Mouse (Mus musculus): ENCODE measurements around the gene Tbpl1. TPM values are rescaled to one million over a fixed set of nuclear protein-coding genes. Genes with fewer than 3 reads are reported as not detected.

The Tbpl1 gene
- polyA plus RNA-seq (2017; shearing (Covaris generic)): 10 to 100 TPM; 54.2 to 76.9 TPM

DNA sequence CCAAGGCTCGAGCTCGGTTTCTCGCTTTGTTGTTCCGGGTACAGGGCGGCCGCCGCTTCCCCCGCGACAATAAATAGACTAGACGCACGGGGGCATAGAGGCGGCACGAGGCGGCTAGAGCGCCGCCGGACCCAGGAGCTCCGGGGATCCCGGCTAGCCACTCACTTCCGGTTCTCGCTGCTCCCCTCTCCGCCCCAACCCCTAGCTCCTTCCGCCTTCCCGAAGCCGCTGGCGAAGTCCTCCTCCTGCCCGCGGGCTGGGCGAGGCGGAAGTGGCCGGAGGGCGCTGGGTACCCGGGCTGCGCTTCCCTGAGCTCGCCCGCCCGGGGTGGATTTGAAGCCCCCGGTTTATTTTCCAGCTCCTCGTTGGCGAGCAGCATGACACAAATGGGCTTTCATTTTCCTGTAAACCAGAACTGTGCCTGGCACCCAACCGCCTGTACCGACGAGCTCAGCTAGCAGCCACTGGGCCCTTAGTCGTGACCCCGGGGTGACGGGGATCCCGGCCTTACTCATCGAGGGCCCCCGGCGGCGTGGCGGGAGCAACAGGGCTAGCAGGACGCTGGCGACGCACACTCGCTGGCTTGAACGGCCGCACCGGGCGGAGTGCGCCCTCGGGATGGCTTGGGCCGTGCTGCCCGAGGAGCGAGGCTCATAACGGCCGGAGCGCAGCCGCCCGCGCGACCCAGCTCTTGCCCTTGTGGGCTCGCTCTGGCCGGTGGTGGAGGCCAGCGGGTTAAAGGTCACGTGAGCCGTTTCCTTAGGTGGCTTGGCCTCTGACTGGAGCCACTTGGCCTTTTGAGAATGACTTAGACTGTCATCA, at the start of gene Tbpl1:
Gene Tbpl1 (minus strand): TSS at position 667 of the 822 bp plus-strand sequence.
- ATAC-seq: peak; percentile 91

DNA sequence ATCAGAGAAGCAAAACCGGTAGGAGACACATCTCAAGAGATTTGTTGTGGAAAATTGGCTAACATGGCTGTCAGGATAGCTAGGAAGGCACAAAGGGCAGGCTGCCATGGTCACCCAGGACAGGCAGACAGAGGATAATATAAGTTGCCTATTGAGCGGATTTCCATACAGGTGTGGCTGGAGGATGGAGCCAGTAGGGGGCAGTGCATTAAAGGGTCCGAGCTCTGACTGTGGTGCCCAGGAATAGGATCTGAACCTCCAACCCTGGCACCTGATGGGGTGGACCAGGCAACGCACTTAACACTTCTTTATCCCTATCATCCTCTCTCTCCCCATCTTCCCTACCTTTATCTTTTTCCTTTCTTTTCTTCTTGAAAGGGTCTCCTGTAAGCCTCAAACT, 49.7 kb upstream of the Tbpl1 start:
- ATAC-seq: no peak

DNA sequence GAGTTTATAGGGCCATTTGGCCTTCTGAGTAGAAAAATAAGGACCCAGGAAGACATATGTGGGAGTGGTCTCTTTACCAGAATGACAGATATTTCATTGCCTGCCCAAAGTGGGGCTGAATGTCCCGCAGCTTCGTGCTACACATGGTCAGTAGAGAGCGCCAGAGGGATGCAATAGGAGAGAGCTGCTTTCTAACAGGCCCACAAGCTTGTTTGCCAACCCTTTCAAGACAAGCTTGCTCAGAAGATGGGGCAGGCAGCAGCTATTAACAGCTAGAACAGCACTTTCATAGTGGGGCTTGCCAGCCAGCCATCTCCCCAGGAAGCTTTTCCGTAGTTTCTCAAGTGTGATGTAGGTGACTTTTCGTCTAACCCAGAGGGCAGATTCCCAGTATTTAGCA, 46.2 kb upstream of the Tbpl1 start:
- no peak for ATAC-seq

DNA sequence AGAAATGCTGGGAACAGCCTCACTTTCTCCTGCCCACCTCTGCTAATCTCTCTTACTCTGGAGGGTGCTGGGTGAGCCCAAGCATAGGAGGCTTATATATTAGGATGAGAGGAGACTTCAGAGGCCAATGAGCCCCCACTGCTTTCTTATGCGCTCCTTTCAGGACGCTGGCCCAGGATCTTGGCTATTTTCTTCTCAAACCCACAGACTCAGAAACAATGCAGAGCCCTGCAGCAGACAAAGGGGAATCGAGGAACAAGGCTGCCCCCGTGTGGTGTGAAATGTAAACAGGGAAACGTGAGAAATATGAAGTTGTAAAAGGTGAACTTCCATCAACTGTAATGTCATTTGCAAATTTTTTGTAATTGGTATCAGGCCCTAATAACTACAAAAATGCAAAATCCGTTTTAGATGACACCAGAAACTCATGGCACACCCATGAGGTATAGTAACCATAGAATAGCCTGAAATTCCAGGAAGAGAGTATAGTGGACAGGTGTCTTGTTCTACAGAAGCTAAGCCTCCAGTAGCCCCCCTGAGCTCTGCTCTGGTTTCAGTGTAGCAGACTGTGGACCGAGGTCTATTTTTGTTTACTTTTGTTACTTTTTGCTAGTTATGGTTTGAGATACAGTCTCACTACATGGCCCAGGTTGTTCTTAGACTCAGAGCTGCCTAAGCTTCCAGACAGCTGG, 44.4 kb upstream of the Tbpl1 start:
- no peak for ATAC-seq

DNA sequence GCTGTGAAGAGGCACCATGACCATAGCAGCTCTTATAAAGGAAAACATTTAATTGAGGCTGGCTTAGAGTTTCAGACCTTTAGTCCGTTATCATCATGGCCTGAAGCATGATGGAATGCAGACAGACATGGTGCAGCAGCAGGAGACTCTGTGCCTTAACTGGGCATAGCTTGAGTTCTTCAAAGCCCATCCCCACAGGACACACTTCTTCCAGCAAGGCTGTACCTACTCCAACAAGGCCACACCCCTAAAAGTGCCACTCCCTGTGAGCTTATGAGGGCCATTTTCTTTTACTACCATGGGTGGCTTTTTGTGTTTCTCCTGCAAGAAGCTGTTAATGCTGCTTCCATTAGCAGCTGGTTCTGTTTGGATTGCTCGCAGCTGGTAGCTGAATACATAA, 43.7 kb upstream of the Tbpl1 start:
- ATAC-seq: no peak

DNA sequence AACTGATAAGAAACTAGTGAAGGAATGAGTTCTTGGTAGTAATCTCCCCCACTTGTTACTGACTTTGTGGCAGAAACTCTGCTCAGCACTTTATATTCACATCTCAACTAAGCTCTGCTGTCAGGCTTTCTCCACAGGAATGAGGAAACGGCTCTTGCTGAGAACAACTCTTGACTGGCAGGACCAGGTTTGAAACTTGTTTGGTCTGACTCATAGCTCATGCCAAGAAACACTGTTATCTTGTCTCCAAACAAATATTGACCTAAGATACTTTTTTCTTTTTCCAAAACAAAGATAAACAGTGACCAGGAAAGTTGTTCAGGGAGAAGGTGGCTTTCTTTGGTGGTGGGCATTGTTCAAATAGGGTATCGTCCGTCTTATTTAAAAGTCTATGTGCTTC, 42.9 kb upstream of the Tbpl1 start:
- ATAC-seq: no peak

DNA sequence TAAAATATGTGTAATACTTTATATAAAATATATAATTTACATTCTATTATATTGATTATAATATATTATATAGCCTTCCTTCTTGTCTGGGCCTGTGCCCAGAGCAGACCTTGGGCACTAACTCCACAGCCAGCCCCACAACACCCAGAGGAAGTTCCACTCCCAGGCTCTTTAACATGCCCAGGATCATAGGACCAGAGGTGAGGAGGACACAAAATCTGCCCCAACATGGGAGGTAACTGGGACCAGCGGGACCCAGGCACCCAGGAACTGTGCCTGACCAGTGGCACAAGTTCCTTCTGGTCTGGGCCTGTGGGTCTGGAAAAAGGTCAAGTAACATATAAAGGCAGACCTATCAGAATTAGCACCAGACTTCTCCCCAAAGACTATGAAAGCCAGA, 22.5 kb upstream of the Tbpl1 start:
- no peak for ATAC-seq

DNA sequence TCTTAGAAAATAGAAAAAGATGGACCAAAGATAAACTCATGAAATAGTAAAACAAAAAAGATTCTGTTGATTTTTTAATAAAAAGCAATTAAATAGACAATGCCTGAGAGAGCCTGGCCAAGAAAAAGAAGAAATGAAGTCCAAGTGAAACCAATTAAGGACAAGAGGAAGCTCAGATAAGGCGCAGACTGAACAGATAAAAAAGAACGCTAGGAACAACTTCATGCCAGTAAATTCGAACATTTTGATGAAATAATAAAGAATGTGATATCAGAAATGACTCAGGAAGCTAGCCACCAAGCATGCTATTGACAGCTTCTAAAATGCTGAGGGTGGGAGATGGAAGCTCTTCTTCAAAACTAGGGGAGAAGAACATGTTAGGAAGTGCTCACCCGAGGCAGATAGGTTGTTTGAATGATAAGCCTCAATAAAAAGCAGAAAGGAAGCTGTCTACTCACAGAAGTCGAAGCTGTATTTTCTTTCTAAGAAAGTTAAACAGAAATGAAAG, 19.5 kb upstream of the Tbpl1 start:
- ATAC-seq: no peak

DNA sequence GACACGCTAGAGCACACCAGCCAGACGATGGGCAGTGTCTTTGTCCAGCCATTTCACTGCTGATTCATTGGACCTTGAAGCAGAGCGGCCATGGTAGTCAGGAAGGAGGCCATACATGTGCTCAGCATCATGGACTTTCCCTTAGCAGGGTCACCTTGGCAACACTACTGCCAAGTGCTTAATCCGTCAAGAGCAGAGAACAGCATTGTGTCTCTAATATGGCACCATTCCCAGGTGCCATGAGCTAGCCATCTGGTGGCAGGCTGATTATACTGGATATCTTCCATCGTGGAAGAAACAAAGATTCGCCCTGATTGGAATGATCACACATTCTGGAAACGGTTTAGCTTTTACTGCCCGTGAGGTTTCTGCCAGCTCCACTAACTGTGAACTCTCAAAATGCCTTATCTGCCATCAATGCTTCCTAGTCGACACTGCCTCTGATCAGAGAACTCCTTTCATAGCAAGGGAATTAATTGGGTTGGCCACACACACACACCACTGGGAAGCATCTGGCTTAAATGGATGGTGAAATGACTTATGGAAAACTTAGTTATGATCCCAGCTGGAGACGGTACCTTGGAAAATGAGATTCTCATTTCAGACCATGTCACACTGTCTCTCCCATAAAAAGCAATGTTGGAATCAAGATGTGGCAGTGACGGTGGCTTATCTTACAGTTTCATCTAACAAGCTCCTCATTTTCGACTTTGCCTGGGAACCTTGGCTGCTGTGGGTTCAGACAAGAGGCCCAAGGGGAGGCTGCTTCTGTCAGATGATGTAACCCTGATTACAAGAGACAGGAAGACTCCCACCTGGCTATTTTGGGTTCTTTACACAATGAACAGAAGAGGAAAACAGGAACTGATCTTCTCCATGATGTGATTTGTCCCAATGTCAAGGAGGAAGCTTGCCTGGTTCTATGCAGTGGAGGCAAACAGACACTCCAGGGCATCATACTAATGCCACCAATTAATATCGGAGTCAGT, 14.9 kb upstream of the Tbpl1 start:
- no peak for ATAC-seq

DNA sequence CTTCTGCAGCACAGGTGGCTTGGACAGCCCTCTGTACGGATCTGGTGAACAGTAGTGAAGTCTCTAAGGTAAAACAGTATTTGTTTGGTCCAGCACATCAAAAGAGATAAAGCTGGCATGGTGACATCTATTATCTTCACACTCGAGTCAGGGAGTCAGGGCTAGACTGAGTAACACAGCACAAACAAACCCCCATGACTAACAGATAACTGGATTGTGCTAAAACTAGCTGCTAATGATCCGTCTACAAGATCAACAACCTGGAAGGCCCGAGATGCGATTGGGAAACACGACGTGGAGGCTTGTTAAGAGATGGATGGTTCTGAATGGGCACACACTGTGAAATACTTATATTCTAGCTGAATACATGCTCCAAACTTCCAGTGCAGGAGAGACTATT, 14.2 kb upstream of the Tbpl1 start:
- no peak for ATAC-seq

DNA sequence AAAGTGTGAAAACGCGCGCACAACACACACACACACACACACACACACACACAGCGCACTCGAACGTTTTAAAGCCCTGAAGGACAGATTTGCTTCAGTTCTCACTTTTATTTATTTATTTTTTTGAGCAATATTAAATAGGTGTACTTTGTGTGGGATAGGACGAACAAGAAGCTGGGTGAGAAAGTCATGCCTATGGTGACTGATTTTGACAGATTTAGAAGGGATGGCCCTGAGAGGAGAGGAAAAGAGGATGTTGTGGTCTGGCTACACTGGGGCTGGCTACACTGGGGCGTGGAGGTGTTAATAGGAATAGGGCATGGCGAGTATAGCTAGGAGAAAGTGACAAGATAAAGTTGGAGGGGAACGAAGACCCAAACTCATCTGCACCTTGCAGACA, 443 bp upstream of the Tbpl1 start:
- peak; percentile 17 for ATAC-seq

DNA sequence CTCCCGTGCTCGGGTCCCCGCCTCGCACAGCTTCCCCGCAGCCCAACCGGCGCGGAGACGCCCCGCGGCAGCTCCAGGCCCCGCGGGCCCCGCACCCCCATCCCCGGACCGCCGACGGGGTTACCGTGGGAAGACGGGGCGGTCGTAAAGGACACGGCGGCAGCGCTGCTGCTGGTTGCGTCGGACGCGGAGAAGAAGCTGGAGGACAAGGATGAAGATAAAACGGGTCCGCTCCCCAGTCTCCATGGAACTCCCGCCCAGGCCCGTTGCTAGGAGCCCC, 806 bp downstream of the Tbpl1 start:
- ATAC-seq: peak; percentile 22

DNA sequence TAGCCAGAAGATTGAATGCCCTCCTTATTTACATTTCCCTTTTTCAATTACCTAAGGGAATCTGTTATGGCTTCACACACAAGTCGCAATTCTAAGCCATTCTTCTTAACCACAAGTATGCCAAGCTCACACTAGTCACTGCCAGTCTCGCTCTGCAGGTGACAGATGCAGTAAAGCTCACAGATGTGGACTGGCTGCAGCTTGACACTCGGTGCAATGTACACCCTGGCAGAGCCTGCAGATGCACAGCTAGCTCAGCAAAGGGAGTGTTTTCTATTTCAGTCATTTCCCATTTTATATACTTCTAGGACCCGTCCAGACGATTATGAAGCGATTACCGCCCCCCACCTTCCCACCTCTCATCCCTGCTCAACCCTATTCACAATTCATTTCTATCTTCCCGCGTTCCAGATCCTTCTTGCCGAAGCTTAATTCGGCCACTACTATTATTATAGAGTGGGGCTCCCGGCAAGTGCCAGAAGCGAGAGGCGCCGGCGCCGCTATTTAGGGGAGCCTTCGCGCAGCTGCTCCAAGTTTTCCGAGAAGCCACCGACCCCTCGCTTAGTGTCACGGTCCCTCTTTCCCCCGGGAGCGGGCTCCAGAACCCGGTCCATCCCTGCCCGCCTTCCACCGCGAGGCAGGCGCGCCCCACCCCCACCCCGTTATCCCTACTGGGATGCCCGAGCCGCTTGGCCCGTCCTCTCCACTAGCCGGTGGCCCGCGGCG, 1.3 kb downstream of the Tbpl1 start:
- ATAC-seq: no peak

DNA sequence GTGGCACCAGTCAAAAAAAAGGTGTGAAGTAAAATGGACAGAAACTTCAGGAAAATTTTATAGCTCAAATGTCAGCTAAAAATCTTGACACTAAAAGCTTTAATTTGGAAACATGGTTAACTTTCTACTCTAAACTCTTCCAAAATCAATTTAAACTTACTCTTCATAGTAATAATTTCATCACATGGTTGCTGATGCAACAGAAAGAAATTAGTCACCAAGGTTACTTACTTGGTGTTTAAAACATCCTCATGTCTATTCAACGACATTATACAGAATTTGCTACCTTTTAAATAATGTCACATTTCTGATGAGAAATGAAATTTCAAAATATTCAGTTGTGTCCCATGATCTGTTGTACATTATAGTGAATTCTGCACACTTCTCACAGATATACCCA, 3.5 kb downstream of the Tbpl1 start:
- ATAC-seq: no peak

DNA sequence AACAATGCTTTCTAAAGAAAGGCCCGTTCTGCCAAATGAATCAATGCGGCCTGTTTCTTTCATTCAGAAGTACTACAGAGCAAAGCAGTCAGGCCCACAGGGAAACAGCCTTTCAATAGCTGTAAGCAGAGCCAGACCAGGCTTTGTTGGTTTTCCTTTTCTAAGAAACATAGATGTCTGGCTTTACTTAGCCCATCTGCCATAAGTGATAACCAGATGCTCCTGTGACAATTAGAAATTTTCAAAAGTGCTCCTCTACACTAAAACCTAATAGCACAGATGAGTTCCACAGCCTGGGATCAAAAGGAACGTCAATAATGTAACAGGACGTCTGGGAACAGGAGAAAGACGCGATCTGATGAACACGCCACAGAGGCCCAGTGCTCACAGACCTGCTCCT, 5.4 kb downstream of the Tbpl1 start:
- ATAC-seq: no peak

DNA sequence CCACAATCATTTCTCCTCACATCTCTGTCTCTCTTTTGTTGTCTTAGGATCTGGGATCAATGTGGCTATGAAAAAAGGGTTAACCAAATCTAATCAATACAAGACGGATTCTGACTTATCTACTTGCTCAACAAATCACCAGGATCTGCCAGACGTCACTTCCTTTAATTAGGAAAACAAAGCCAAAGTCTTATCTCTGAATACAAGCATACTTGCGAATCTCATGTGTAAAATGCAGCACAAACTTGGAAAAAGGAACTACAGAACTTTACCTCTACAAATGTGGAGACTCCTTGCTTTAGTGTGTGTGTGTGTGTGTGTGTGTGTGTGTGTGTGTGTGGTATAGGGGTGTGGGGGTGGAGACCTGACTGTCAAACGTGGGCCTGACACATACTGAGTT, 6.6 kb downstream of the Tbpl1 start:
- ATAC-seq: no peak

DNA sequence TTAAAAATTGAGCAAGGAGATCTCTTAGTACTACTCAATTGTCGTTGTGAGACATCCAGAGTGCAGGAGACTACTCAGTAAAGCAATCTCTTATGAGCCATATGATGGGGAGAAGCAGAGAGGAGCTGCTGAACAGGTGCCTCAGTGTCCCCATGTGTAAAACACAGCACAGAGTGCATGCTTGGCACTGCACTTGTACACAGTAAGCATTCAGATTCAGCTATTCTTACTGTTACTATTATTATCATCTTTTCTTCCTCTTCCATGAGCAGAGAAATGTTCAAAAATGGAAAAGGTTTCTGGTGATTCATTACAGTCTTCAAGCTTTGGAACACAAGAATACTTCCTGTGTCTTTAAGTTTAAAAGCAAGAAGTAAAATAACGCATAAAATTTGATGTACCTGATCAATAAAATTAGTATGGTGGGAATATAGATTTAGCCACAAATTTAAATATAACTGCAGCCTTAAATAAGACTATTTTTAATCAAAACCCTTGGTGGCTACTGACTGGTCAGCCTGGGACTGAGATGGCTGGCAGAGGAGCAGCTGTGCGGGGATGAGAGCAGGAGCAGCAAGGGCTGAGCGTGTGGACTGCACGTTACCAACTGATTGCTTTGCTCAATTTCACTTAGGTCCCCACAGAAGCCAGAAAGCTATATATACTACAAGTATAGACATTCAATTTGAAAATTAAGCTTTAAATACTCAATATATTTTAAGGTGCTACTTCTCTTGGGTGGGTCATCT, 10.8 kb downstream of the Tbpl1 start:
- no peak for ATAC-seq

DNA sequence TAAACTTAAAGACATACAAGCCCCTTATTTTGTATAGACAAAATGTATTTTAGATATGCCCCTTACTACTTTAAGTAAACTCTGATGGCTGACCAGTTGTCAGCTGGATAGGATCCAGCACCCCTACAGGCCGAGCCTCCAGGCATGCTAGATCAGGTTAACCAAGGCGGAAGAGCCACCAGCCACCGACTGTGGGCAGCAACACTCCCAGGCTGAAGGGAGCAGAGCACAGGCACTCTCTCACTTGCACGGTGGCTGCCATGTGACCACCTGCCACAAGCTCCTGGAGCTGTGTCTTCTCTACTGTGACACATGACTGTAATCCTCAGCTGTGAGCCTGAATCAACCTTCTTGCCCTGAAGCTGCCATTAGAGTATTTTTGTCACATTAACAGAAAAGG, 13.3 kb downstream of the Tbpl1 start:
- ATAC-seq: no peak

DNA sequence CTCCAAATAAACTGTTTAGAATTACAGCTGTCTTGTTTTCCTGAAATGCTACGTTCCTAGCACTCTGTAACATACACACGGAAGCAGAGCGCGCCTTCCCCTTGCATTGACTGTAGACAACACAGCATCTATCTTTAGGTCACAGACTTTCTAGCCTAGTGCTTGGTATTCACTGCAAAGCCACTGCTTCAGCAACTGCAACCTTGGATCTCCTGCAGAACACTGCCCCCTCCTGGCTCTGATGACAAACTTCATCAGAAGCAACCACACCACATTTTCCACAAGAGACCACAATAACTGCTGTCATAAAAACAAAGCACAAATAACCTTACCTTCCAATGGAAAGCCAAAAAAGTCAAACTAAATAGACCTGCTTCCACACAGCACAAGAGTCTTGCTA, 17.2 kb downstream of the Tbpl1 start:
- ATAC-seq: peak; percentile 88

DNA sequence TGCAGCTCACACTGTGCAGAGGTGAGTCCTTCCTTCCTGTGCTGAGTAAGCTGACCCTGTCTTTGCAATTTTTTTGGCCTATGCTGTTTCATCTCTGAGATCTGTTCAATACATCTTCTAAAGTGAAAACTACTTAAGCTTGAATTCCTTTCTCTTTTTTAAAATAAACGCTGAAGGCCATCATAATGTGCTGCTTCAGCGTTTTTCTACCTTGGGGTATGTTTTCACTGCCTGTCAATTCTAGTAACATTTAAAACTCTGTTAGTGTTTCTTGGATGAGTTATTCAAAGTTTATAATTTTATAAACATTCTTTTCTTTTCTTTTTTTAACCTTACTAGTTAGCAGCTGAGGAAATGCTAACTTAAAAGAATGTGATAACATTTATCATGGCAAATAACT, 18.8 kb downstream of the Tbpl1 start:
- ATAC-seq: no peak

DNA sequence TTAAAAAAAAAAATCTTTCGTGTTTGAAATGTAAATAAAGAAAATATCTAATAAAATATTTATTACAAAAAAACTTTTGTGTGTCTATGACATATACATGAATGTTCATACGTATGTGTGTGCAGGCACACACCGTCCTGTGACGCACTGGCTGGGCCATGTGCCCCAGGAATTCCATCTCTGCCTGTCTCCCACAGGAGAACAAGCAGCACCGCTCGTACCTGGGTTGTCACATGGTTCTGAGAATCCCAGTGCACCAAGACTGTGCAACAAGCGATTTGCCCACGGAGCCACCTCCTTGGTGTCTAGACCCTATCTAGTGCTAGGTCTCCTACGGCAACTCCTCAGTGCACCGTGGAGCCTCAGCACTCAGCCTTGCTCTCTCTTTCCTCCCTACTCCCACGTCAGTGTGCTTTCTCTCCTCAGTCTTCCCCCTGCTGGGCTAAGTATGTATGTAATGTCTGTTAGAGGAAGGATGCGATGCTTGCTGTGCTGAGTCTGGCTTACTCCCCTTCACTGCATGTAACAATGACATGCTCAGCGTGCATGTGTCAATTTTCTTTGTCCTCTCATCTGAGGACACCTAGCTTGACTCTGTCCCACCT, 21.5 kb downstream of the Tbpl1 start:
- ATAC-seq: no peak
